Mouse (Mus musculus): ENCODE measurements around the gene Sptssa. TPM values are rescaled to one million over a fixed set of nuclear protein-coding genes. Genes with fewer than 3 reads are reported as not detected.

Sptssa gene
- polyA plus RNA-seq (2015; fragmentation: Nextera tagmentation; extraction: Ambion mirVana), result 92.2 and 96.8 TPM in 2 replicates

- ATAC-seq (ENCODE audit: low read depth), result peak; percentile 100
- 8% methylated on average over 53 of the region's 53 CpGs for WGBS (ENCODE audit: insufficient replicate concordance)
- H3K27me3 ChIP-seq (ENCODE audit: control insufficient read depth, insufficient read depth, low read depth, low read length), result no peaks in the 10 kb centered on the region
- H3K36me3 ChIP-seq (ENCODE audit: control insufficient read depth, insufficient read depth), result no peaks in the 10 kb centered on the region
- no peaks in the 10 kb centered on the region for H3K9me3 ChIP-seq (replicated peaks; ENCODE audit: control insufficient read depth, low read length)
- peak within 1 kb of the TSS; percentile 82 for H3K9ac ChIP-seq (ENCODE audit: low read depth, low read length)
- peak within 1 kb of the TSS; percentile 84 for H3K4me2 ChIP-seq (ENCODE audit: low read depth, low read length)
- H3K4me1 ChIP-seq (ENCODE audit: control insufficient read depth, low read depth, low read length), result peaks cover 31% of the 10 kb centered on the region
- H3K4me3 ChIP-seq (ENCODE audit: low read depth, low read length), result peak within 1 kb of the TSS; percentile 78
- H3K27ac ChIP-seq (ENCODE audit: low read length), result peak within 1 kb of the TSS; percentile 42
These were observed at the start of gene Sptssa for GRCm38 (mm10) chr12:54656396-54657171. TSS of gene Sptssa (minus strand) at chr12:54656573.

GRCm38 (mm10) chr12:54699394-54699793 is 43.0 kb upstream of the Sptssa start:
- H3K9me3 ChIP-seq (replicated peaks; ENCODE audit: control insufficient read depth, low read length), result no peaks in the 10 kb centered on the region
- peaks cover 10% of the 10 kb centered on the region for H3K4me1 ChIP-seq (ENCODE audit: control insufficient read depth, low read depth, low read length)
- no peak overlapping the region for H3K9ac ChIP-seq (ENCODE audit: low read depth, low read length)
- no peak overlapping the region for H3K27ac ChIP-seq (ENCODE audit: low read length)
- H3K4me3 ChIP-seq (ENCODE audit: low read depth, low read length), result no peak overlapping the region
- ATAC-seq (ENCODE audit: low read depth), result no peak
- 31% methylated on average over 7 of the region's 7 CpGs for WGBS (ENCODE audit: insufficient replicate concordance)
- no peaks in the 10 kb centered on the region for H3K36me3 ChIP-seq (ENCODE audit: control insufficient read depth, insufficient read depth)
- H3K4me2 ChIP-seq (ENCODE audit: low read depth, low read length), result no peak overlapping the region
- H3K27me3 ChIP-seq (ENCODE audit: control insufficient read depth, insufficient read depth, low read depth, low read length), result no peaks in the 10 kb centered on the region

GRCm38 (mm10) chr12:54697791-54698250 is 41.4 kb upstream of the Sptssa start:
- no peak for ATAC-seq (ENCODE audit: low read depth)
- 38% methylated on average over 6 of the region's 6 CpGs for WGBS (ENCODE audit: insufficient replicate concordance)
- no peak overlapping the region for H3K9ac ChIP-seq (ENCODE audit: low read depth, low read length)
- peaks cover 14% of the 10 kb centered on the region for H3K4me1 ChIP-seq (ENCODE audit: control insufficient read depth, low read depth, low read length)
- no peaks in the 10 kb centered on the region for H3K9me3 ChIP-seq (replicated peaks; ENCODE audit: control insufficient read depth, low read length)
- H3K4me2 ChIP-seq (ENCODE audit: low read depth, low read length), result no peak overlapping the region
- peak overlapping the region; percentile 71; the same call in 1 of the 2 replicates for H3K27ac ChIP-seq (ENCODE audit: low read length)
- H3K27me3 ChIP-seq (ENCODE audit: control insufficient read depth, insufficient read depth, low read depth, low read length), result no peaks in the 10 kb centered on the region
- H3K36me3 ChIP-seq (ENCODE audit: control insufficient read depth, insufficient read depth), result no peaks in the 10 kb centered on the region
- H3K4me3 ChIP-seq (ENCODE audit: low read depth, low read length), result no peak overlapping the region

- H3K9ac ChIP-seq (ENCODE audit: low read depth, low read length), result no peak overlapping the region
- H3K4me2 ChIP-seq (ENCODE audit: low read depth, low read length), result 0 out of 2 replicates have a peak overlapping the region, but pooled peaks have one; percentile 98
- peaks cover 2% of the 10 kb centered on the region for H3K36me3 ChIP-seq (ENCODE audit: control insufficient read depth, insufficient read depth)
- H3K27ac ChIP-seq (ENCODE audit: low read length), result peak overlapping the region; percentile 71
- peaks cover 14% of the 10 kb centered on the region for H3K4me1 ChIP-seq (ENCODE audit: control insufficient read depth, low read depth, low read length)
- peak; percentile 33 for ATAC-seq (ENCODE audit: low read depth)
- H3K27me3 ChIP-seq (ENCODE audit: control insufficient read depth, insufficient read depth, low read depth, low read length), result no peaks in the 10 kb centered on the region
- WGBS (ENCODE audit: insufficient replicate concordance), result 6% methylated on average over 7 of the region's 7 CpGs
- H3K9me3 ChIP-seq (replicated peaks; ENCODE audit: control insufficient read depth, low read length), result no peaks in the 10 kb centered on the region
- H3K4me3 ChIP-seq (ENCODE audit: low read depth, low read length), result no peak overlapping the region
These were observed 40.7 kb upstream of the Sptssa start for GRCm38 (mm10) chr12:54697003-54697597.

- peak overlapping the region; percentile 74 for H3K4me3 ChIP-seq (ENCODE audit: low read depth, low read length)
- under 1% methylated on average over 32 of the region's 32 CpGs for WGBS (ENCODE audit: insufficient replicate concordance)
- peak overlapping the region; percentile 88 for H3K9ac ChIP-seq (ENCODE audit: low read depth, low read length)
- peaks cover 5% of the 10 kb centered on the region for H3K36me3 ChIP-seq (ENCODE audit: control insufficient read depth, insufficient read depth)
- ATAC-seq (ENCODE audit: low read depth), result peak; percentile 77
- H3K27me3 ChIP-seq (ENCODE audit: control insufficient read depth, insufficient read depth, low read depth, low read length), result no peaks in the 10 kb centered on the region
- H3K27ac ChIP-seq (ENCODE audit: low read length), result peak overlapping the region; percentile 94
- peak overlapping the region; percentile 98 for H3K4me2 ChIP-seq (ENCODE audit: low read depth, low read length)
- H3K9me3 ChIP-seq (replicated peaks; ENCODE audit: control insufficient read depth, low read length), result no peaks in the 10 kb centered on the region
- peaks cover 14% of the 10 kb centered on the region for H3K4me1 ChIP-seq (ENCODE audit: control insufficient read depth, low read depth, low read length)
These were observed 40.0 kb upstream of the Sptssa start for GRCm38 (mm10) chr12:54696242-54697002.

- WGBS (ENCODE audit: insufficient replicate concordance), result under 1% methylated on average over 57 of the region's 57 CpGs
- ATAC-seq (ENCODE audit: low read depth), result peak; percentile 88
These were observed 39.3 kb upstream of the Sptssa start, which contains the start of gene Eapp for GRCm38 (mm10) chr12:54695511-54696241. TSS of gene Eapp (minus strand) at chr12:54695897.

GRCm38 (mm10) chr12:54694847-54695510 is 38.6 kb upstream of the Sptssa start:
- Histone ChIP-seq H3K4me1 (ENCODE audit: control insufficient read depth, low read depth, low read length) (peaks cover 14% of the 10 kb centered on the region), H3K9ac (ENCODE audit: low read depth, low read length) (peak overlapping the region; percentile 88), H3K4me3 (ENCODE audit: low read depth, low read length) (peak overlapping the region; percentile 74), H3K36me3 (ENCODE audit: control insufficient read depth, insufficient read depth) (peaks cover 7% of the 10 kb centered on the region), H3K27ac (ENCODE audit: low read length) (peak overlapping the region; percentile 94), H3K4me2 (ENCODE audit: low read depth, low read length) (peak overlapping the region; percentile 98), H3K9me3 (replicated peaks; ENCODE audit: control insufficient read depth, low read length) (no peaks in the 10 kb centered on the region), H3K27me3 (ENCODE audit: control insufficient read depth, insufficient read depth, low read depth, low read length) (no peaks in the 10 kb centered on the region)
- no peak for ATAC-seq (ENCODE audit: low read depth)
- 33% methylated on average over 12 of the region's 12 CpGs for WGBS (ENCODE audit: insufficient replicate concordance)

More at GRCm38 (mm10) chr12:54695511-54696241, 39.3 kb upstream of the Sptssa start, which contains the start of gene Eapp:
- Histone ChIP-seq H3K27ac (ENCODE audit: low read length) (peak within 1 kb of the TSS; percentile 94), H3K9ac (ENCODE audit: low read depth, low read length) (peak within 1 kb of the TSS; percentile 88), H3K4me3 (ENCODE audit: low read depth, low read length) (peak within 1 kb of the TSS; percentile 74), H3K36me3 (ENCODE audit: control insufficient read depth, insufficient read depth) (peaks cover 7% of the 10 kb centered on the region), H3K27me3 (ENCODE audit: control insufficient read depth, insufficient read depth, low read depth, low read length) (no peaks in the 10 kb centered on the region), H3K4me1 (ENCODE audit: control insufficient read depth, low read depth, low read length) (peaks cover 14% of the 10 kb centered on the region), H3K9me3 (replicated peaks; ENCODE audit: control insufficient read depth, low read length) (no peaks in the 10 kb centered on the region), H3K4me2 (ENCODE audit: low read depth, low read length) (peak within 1 kb of the TSS; percentile 98)

GRCm38 (mm10) chr12:54689082-54689481 is 32.7 kb upstream of the Sptssa start:
- Histone ChIP-seq H3K4me3 (ENCODE audit: low read depth, low read length) (no peak overlapping the region), H3K4me1 (ENCODE audit: control insufficient read depth, low read depth, low read length) (peaks cover 3% of the 10 kb centered on the region), H3K36me3 (ENCODE audit: control insufficient read depth, insufficient read depth) (peaks cover 17% of the 10 kb centered on the region), H3K9ac (ENCODE audit: low read depth, low read length) (no peak overlapping the region), H3K9me3 (replicated peaks; ENCODE audit: control insufficient read depth, low read length) (no peaks in the 10 kb centered on the region), H3K27ac (ENCODE audit: low read length) (no peak overlapping the region), H3K27me3 (ENCODE audit: control insufficient read depth, insufficient read depth, low read depth, low read length) (no peaks in the 10 kb centered on the region), H3K4me2 (ENCODE audit: low read depth, low read length) (no peak overlapping the region)
- 88% methylated on average over 5 of the region's 5 CpGs for WGBS (ENCODE audit: insufficient replicate concordance)
- ATAC-seq (ENCODE audit: low read depth), result no peak
